Comparison of ENCODE assay signal across 9 mouse cellular contexts in genomic region chr17:79786691-79787090, GRCm38 (mm10).
DNase-seq lines count a peak whose midpoint lies in the region; ATAC-seq lines count a peak whose summit lies in the region.
"Had no signal": no experiment of that assay in that cellular context is flagged by ENCODE, and none has a peak within 500 bp of the region (broad histone marks: within the 10 kb centered on the region; RNA-seq: fewer than 3 reads in every experiment).

No protein-coding gene starts in this region.

- no peak overlapping the region for H3K27ac ChIP-seq in forebrain, embryonic 14.5 days (ENCODE audit: low read depth, low read length)
- H3K27ac ChIP-seq in forebrain, embryonic 12.5 days, result no peak overlapping the region
- no peak overlapping the region for H3K27ac ChIP-seq in heart, embryonic 15.5 days
- peak overlapping the region; percentile 45 for H3K27ac ChIP-seq in lung, embryonic 15.5 days
- H3K27ac ChIP-seq in hindbrain, embryonic 13.5 days, result no peak overlapping the region
- H3K27ac ChIP-seq: neural tube, embryonic 15.5 days had no signal

- H3K9ac ChIP-seq in forebrain, embryonic 14.5 days (ENCODE audit: low read length), result no peak overlapping the region
- H3K9ac ChIP-seq in forebrain, embryonic 12.5 days, result no peak overlapping the region
- H3K9ac ChIP-seq in heart, embryonic 15.5 days, result no peak overlapping the region
- H3K9ac ChIP-seq in lung, embryonic 15.5 days, result no peak overlapping the region
- H3K9ac ChIP-seq in hindbrain, embryonic 13.5 days, result no peak overlapping the region
- H3K9ac ChIP-seq: neural tube, embryonic 15.5 days had no signal

- H3K36me3 ChIP-seq in forebrain, embryonic 14.5 days (ENCODE audit: control insufficient read depth, insufficient read depth, low read length), result no peaks in the 10 kb centered on the region
- H3K36me3 ChIP-seq in forebrain, embryonic 12.5 days (replicated peaks), result no peaks in the 10 kb centered on the region
- H3K36me3 ChIP-seq in heart, embryonic 15.5 days, result no peaks in the 10 kb centered on the region
- H3K36me3 ChIP-seq in lung, embryonic 15.5 days, result no peaks in the 10 kb centered on the region
- H3K36me3 ChIP-seq in hindbrain, embryonic 13.5 days, result no peaks in the 10 kb centered on the region
- H3K36me3 ChIP-seq: neural tube, embryonic 15.5 days had no signal

- DNase-seq in forebrain, embryonic 14.5 days (ENCODE audit: low spot score), result peak; percentile 10
- DNase-seq in NIH3T3 (ENCODE audit: low read depth), result peak; percentile 84
- DNase-seq in right cerebral cortex, postnatal 36 days (ENCODE audit: low spot score in 2 of 2), result no peak
- DNase-seq in retina, postnatal 1 day, result no peak

- no peak for ATAC-seq in forebrain, embryonic 14.5 days
- no peak for ATAC-seq in forebrain, embryonic 12.5 days (ENCODE audit: low FRiP score)
- peak; percentile 55 for ATAC-seq in heart, embryonic 15.5 days (replicated peaks; ENCODE audit: insufficient number of reproducible peaks, insufficient read depth, low FRiP score, low read depth)
- peak; percentile 74; the same call in 1 of the 2 replicates for ATAC-seq in lung, embryonic 15.5 days (ENCODE audit: borderline replicate concordance, extremely low read depth, low FRiP score, low TSS enrichment)
- ATAC-seq in hindbrain, embryonic 13.5 days (ENCODE audit: low FRiP score), result no peak

- H3K4me3 ChIP-seq in forebrain, embryonic 14.5 days (ENCODE audit: low read depth, low read length), result no peak overlapping the region
- H3K4me3 ChIP-seq in forebrain, embryonic 12.5 days (replicated peaks), result no peak overlapping the region
- H3K4me3 ChIP-seq in heart, embryonic 15.5 days, result no peak overlapping the region
- H3K4me3 ChIP-seq in lung, embryonic 15.5 days, result no peak overlapping the region
- no peak overlapping the region for H3K4me3 ChIP-seq in hindbrain, embryonic 13.5 days
- H3K4me3 ChIP-seq: neural tube, embryonic 15.5 days had no signal

- no peaks in the 10 kb centered on the region for H3K27me3 ChIP-seq in forebrain, embryonic 14.5 days (replicated peaks; ENCODE audit: control insufficient read depth, insufficient read depth, low read length)
- no peaks in the 10 kb centered on the region for H3K27me3 ChIP-seq in forebrain, embryonic 12.5 days
- H3K27me3 ChIP-seq in heart, embryonic 15.5 days, result no peaks in the 10 kb centered on the region
- H3K27me3 ChIP-seq in lung, embryonic 15.5 days, result no peaks in the 10 kb centered on the region
- H3K27me3 ChIP-seq in hindbrain, embryonic 13.5 days, result no peaks in the 10 kb centered on the region
- H3K27me3 ChIP-seq: neural tube, embryonic 15.5 days had no signal

- no peaks in the 10 kb centered on the region for H3K4me1 ChIP-seq in forebrain, embryonic 14.5 days (ENCODE audit: control insufficient read depth, insufficient read depth, low read length)
- H3K4me1 ChIP-seq in forebrain, embryonic 12.5 days, result no peaks in the 10 kb centered on the region
- no peaks in the 10 kb centered on the region for H3K4me1 ChIP-seq in heart, embryonic 15.5 days (replicated peaks)
- peaks cover 16% of the 10 kb centered on the region for H3K4me1 ChIP-seq in lung, embryonic 15.5 days
- no peaks in the 10 kb centered on the region for H3K4me1 ChIP-seq in hindbrain, embryonic 13.5 days (replicated peaks)
- H3K4me1 ChIP-seq: neural tube, embryonic 15.5 days had no signal

- no peaks in the 10 kb centered on the region for H3K9me3 ChIP-seq in forebrain, embryonic 14.5 days (replicated peaks; ENCODE audit: control insufficient read depth, low read length)
- H3K9me3 ChIP-seq in forebrain, embryonic 12.5 days, result no peaks in the 10 kb centered on the region
- H3K9me3 ChIP-seq in heart, embryonic 15.5 days (replicated peaks), result no peaks in the 10 kb centered on the region
- no peaks in the 10 kb centered on the region for H3K9me3 ChIP-seq in lung, embryonic 15.5 days
- no peaks in the 10 kb centered on the region for H3K9me3 ChIP-seq in hindbrain, embryonic 13.5 days
- H3K9me3 ChIP-seq: neural tube, embryonic 15.5 days had no signal

- no peak overlapping the region for H3K4me2 ChIP-seq in forebrain, embryonic 14.5 days (ENCODE audit: low read length)
- no peak overlapping the region for H3K4me2 ChIP-seq in forebrain, embryonic 12.5 days
- H3K4me2 ChIP-seq in heart, embryonic 15.5 days, result no peak overlapping the region
- H3K4me2 ChIP-seq in lung, embryonic 15.5 days, result no peak overlapping the region
- no peak overlapping the region for H3K4me2 ChIP-seq in hindbrain, embryonic 13.5 days
- H3K4me2 ChIP-seq: neural tube, embryonic 15.5 days had no signal

- 85% methylated on average over 5 of the region's 5 CpGs for WGBS in forebrain, embryonic 14.5 days
- WGBS in forebrain, embryonic 12.5 days, result 83% methylated on average over 5 of the region's 5 CpGs
- 44% methylated on average over 5 of the region's 5 CpGs for WGBS in heart, embryonic 15.5 days
- 55% methylated on average over 5 of the region's 5 CpGs for WGBS in lung, embryonic 15.5 days
- WGBS in hindbrain, embryonic 13.5 days, result 79% methylated on average over 5 of the region's 5 CpGs

Comparison
In these comparisons a context has a peak if more than half of its experiments do, and no peak if none do; other contexts are left out.
1. ATAC-seq: peak in heart, embryonic 15.5 days (single experiment) and lung, embryonic 15.5 days (single experiment); none in forebrain, embryonic 14.5 days (single experiment), forebrain, embryonic 12.5 days (single experiment) and hindbrain, embryonic 13.5 days (single experiment).
2. DNase-seq: peak in forebrain, embryonic 14.5 days (single experiment) and NIH3T3 (single experiment); none in right cerebral cortex, postnatal 36 days (0 of 2) and retina, postnatal 1 day (single experiment).